Mouse (Mus musculus) ES-E14 (cell line): ENCODE data around the gene Unc5c.

ENCODE experiments used
- CHD2 ChIP-seq: IDR thresholded peaks from 2 replicates; pipeline ENCODE4 v1.6.1; 2014; ENCODE audit warnings: mild to moderate bottlenecking, low read depth, low read length, inconsistent platforms
- HCFC1 ChIP-seq: IDR thresholded peaks from 2 replicates; pipeline ENCODE4 v1.6.1; 2012; ENCODE audit warnings: low read length, inconsistent platforms, borderline replicate concordance; ENCODE audit not compliant: insufficient read depth
- MAFK ChIP-seq: IDR thresholded peaks from 2 replicates; pipeline ENCODE4 v1.6.1; 2014; ENCODE audit warnings: mild to moderate bottlenecking, low read depth, low read length, inconsistent platforms; ENCODE audit not compliant: insufficient read depth
- ZNF384 ChIP-seq: IDR thresholded peaks from 2 replicates; pipeline ENCODE4 v1.6.1; 2012; ENCODE audit warnings: low read depth, low read length, inconsistent platforms

- no peak for TF ChIP-seq HCFC1
- no peak for TF ChIP-seq ZNF384
- TF ChIP-seq MAFK = no peak
- TF ChIP-seq CHD2 = no peak
Observed at GRCm38 (mm10) chr3:141849206-141849605, 384.2 kb downstream of the Unc5c start.
